Mouse (Mus musculus): ENCODE data around the gene Ptprt. TPM values are rescaled to one million over a fixed set of nuclear protein-coding genes. Genes with fewer than 3 reads are reported as not detected.

Ptprt gene
- polyA plus RNA-seq, 1 experiment from 2014 or later, result 4.0 TPM

GRCm38 (mm10) chr2:162614256-162614655 lies 46.7 kb downstream of the Ptprt start:
- Histone ChIP-seq H3K4me2 (ENCODE audit: low read length) (no peak overlapping the region), H3K4me1 (replicated peaks; ENCODE audit: insufficient read depth, low read length) (no peaks in the 10 kb centered on the region), H3K36me3 (ENCODE audit: insufficient read depth, low read length) (no peaks in the 10 kb centered on the region), H3K9ac (ENCODE audit: low read depth, low read length) (no peak overlapping the region), H3K27me3 (ENCODE audit: insufficient read depth, low read length) (no peaks in the 10 kb centered on the region), H3K4me3 (replicated peaks; ENCODE audit: low read depth, low read length) (no peak overlapping the region), H3K9me3 (replicated peaks; ENCODE audit: low read length) (no peaks in the 10 kb centered on the region), H3K27ac (no peak overlapping the region)
- no peak for TF ChIP-seq CTCF (IDR thresholded peaks at IDR 0.05; ENCODE audit: low read depth)
- ATAC-seq (replicated peaks; ENCODE audit: low FRiP score, low read depth) (no peak), DNase-seq (ENCODE audit: low spot score) (no peak)
- WGBS, result 83% methylated on average over 2 of the region's 2 CpGs

DNA sequence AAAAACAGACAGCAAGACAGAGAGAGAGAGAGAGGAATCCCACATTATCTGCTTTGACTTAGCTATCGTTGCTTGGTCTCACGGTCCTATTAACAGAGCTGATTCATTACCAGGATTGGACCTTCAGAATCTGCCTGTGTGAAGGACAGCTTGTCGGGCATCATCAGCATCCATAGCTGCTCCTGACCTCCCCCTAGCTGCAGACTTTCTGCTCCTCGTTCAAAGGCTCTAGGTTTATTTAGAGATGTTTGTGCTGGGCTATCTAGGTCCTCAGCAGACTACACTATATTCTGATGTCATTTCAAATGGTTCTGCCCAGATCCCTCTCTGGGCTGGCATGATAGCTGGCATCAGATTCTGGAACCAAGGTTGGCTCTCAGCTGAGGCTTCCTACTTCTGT lies 47.5 kb downstream of the Ptprt start:
- H3K27ac ChIP-seq, result no peak overlapping the region
- H3K4me1 ChIP-seq (replicated peaks; ENCODE audit: insufficient read depth, low read length), result no peaks in the 10 kb centered on the region
- WGBS, result 79% methylated on average over 4 of the region's 4 CpGs
- H3K27me3 ChIP-seq (ENCODE audit: insufficient read depth, low read length), result no peaks in the 10 kb centered on the region
- H3K4me2 ChIP-seq (ENCODE audit: low read length), result no peak overlapping the region
- TF ChIP-seq CTCF (IDR thresholded peaks at IDR 0.05; ENCODE audit: low read depth), result no peak
- no peak overlapping the region for H3K4me3 ChIP-seq (replicated peaks; ENCODE audit: low read depth, low read length)
- H3K9ac ChIP-seq (ENCODE audit: low read depth, low read length), result no peak overlapping the region
- H3K9me3 ChIP-seq (replicated peaks; ENCODE audit: low read length), result no peaks in the 10 kb centered on the region
- no peak for ATAC-seq (replicated peaks; ENCODE audit: low FRiP score, low read depth)
- no peak for DNase-seq (ENCODE audit: low spot score)
- H3K36me3 ChIP-seq (ENCODE audit: insufficient read depth, low read length), result no peaks in the 10 kb centered on the region

DNA sequence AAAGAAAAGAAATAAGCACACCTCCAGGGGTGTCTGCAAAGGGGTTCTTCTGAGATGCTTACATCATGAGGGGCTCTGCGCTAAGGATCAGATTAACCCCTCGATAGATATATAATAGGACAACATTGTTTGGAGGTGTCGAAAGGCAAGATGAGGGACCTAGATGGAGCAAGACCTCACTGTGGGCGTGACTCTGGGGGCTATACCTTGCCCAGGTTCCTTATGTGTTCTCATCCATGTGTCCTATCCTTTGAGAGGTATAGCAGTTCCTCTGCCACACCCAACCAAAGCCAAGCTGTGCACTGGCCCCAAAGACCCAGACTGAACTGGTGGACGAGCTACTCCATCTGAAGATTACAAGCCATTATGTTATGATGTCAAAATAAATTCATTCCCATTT lies 58.2 kb downstream of the Ptprt start:
- TF ChIP-seq CTCF (IDR thresholded peaks at IDR 0.05; ENCODE audit: low read depth), result no peak
- H3K4me1 ChIP-seq (replicated peaks; ENCODE audit: insufficient read depth, low read length), result no peaks in the 10 kb centered on the region
- no peak for ATAC-seq (replicated peaks; ENCODE audit: low FRiP score, low read depth)
- DNase-seq (ENCODE audit: low spot score), result no peak
- no peaks in the 10 kb centered on the region for H3K27me3 ChIP-seq (ENCODE audit: insufficient read depth, low read length)
- H3K27ac ChIP-seq, result no peak overlapping the region
- H3K9ac ChIP-seq (ENCODE audit: low read depth, low read length), result no peak overlapping the region
- no peaks in the 10 kb centered on the region for H3K9me3 ChIP-seq (replicated peaks; ENCODE audit: low read length)
- H3K4me2 ChIP-seq (ENCODE audit: low read length), result no peak overlapping the region
- H3K4me3 ChIP-seq (replicated peaks; ENCODE audit: low read depth, low read length), result no peak overlapping the region
- WGBS, result 92% methylated on average over 5 of the region's 5 CpGs
- H3K36me3 ChIP-seq (ENCODE audit: insufficient read depth, low read length), result no peaks in the 10 kb centered on the region

GRCm38 (mm10) chr2:162591388-162591787 lies 69.6 kb downstream of the Ptprt start:
- ATAC-seq (replicated peaks; ENCODE audit: low FRiP score, low read depth) (no peak), DNase-seq (ENCODE audit: low spot score) (no peak)
- Histone ChIP-seq H3K27me3 (ENCODE audit: insufficient read depth, low read length) (no peaks in the 10 kb centered on the region), H3K4me3 (replicated peaks; ENCODE audit: low read depth, low read length) (no peak overlapping the region), H3K9ac (ENCODE audit: low read depth, low read length) (no peak overlapping the region), H3K36me3 (ENCODE audit: insufficient read depth, low read length) (no peaks in the 10 kb centered on the region), H3K9me3 (replicated peaks; ENCODE audit: low read length) (no peaks in the 10 kb centered on the region), H3K27ac (no peak overlapping the region), H3K4me2 (ENCODE audit: low read length) (no peak overlapping the region), H3K4me1 (replicated peaks; ENCODE audit: insufficient read depth, low read length) (no peaks in the 10 kb centered on the region)
- WGBS, result 86% methylated on average over 3 of the region's 3 CpGs
- no peak for TF ChIP-seq CTCF (IDR thresholded peaks at IDR 0.05; ENCODE audit: low read depth)

DNA sequence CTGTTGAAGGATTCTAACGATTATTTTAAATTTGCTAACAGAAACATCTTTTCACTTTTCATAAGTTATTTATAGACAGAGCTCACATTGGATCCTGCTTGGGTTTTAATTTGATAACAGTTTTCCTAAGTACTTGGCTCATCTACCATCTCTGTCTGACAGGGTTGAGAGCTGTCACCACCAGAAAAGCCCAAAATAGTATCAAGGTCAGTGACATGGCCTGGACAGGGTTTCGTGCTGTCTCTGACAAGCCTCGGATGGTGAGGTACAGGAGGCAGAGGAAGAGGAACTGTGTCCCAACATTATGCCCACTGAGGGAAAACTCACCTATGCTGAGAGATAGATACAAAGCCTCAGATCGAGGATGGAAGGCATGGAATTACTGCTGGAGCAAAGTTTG lies 79.3 kb downstream of the Ptprt start:
- TF ChIP-seq CTCF (IDR thresholded peaks at IDR 0.05; ENCODE audit: low read depth), result no peak
- ATAC-seq (replicated peaks; ENCODE audit: low FRiP score, low read depth), result no peak
- no peak overlapping the region for H3K4me3 ChIP-seq (replicated peaks; ENCODE audit: low read depth, low read length)
- 67% methylated on average over 4 of the region's 4 CpGs for WGBS
- no peaks in the 10 kb centered on the region for H3K4me1 ChIP-seq (replicated peaks; ENCODE audit: insufficient read depth, low read length)
- no peak for DNase-seq (ENCODE audit: low spot score)
- H3K36me3 ChIP-seq (ENCODE audit: insufficient read depth, low read length), result no peaks in the 10 kb centered on the region
- no peak overlapping the region for H3K27ac ChIP-seq
- no peaks in the 10 kb centered on the region for H3K27me3 ChIP-seq (ENCODE audit: insufficient read depth, low read length)
- no peak overlapping the region for H3K9ac ChIP-seq (ENCODE audit: low read depth, low read length)
- no peaks in the 10 kb centered on the region for H3K9me3 ChIP-seq (replicated peaks; ENCODE audit: low read length)
- H3K4me2 ChIP-seq (ENCODE audit: low read length), result no peak overlapping the region

DNA sequence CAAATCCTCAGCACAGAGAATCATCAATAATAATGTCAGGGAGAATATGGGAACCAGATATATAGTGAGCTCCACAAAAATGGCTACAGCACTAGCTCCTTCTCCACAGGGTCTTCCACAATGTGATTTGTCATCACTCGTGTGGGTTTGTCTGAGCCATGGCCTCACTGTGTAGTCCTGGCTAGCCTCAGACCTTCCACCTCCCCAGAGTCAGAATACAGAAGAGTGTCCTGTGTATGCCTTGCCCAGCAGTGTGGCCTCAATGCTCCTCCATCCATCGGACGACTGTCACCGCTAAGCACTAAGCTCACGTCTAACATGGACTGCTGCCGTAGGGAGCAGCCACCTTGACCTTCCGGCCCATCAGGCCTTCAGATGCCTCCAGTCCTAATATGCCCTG lies 83.1 kb downstream of the Ptprt start:
- WGBS, result 95% methylated on average over 7 of the region's 7 CpGs
- DNase-seq (ENCODE audit: low spot score), result no peak
- TF ChIP-seq CTCF (IDR thresholded peaks at IDR 0.05; ENCODE audit: low read depth), result no peak
- Histone ChIP-seq H3K4me2 (ENCODE audit: low read length) (no peak overlapping the region), H3K27me3 (ENCODE audit: insufficient read depth, low read length) (no peaks in the 10 kb centered on the region), H3K9me3 (replicated peaks; ENCODE audit: low read length) (no peaks in the 10 kb centered on the region), H3K4me3 (replicated peaks; ENCODE audit: low read depth, low read length) (no peak overlapping the region), H3K36me3 (ENCODE audit: insufficient read depth, low read length) (no peaks in the 10 kb centered on the region), H3K27ac (no peak overlapping the region), H3K9ac (ENCODE audit: low read depth, low read length) (no peak overlapping the region), H3K4me1 (replicated peaks; ENCODE audit: insufficient read depth, low read length) (no peaks in the 10 kb centered on the region)
- ATAC-seq (replicated peaks; ENCODE audit: low FRiP score, low read depth), result no peak

DNA sequence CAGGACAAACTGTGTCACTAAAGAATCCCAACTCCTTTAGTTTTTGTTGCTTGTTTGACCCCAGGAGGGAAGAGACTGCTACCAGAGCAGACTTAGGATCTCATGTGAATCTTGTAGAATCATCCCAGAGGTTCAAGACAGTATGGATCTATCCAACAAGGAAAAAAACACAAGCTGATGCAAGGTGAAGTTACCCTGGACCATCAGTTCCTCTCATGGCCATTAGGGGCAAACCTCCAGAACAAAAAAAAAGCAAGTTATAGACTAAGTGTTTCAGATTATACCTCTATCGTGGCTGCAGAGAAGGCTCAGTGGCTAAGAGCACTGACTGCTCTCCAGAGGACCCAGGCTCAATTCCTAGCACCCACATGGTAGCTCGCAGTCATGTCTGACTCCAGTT lies 88.1 kb downstream of the Ptprt start:
- no peaks in the 10 kb centered on the region for H3K4me1 ChIP-seq (replicated peaks; ENCODE audit: insufficient read depth, low read length)
- H3K9me3 ChIP-seq (replicated peaks; ENCODE audit: low read length), result no peaks in the 10 kb centered on the region
- 72% methylated on average over 2 of the region's 2 CpGs for WGBS
- H3K4me2 ChIP-seq (ENCODE audit: low read length), result no peak overlapping the region
- no peak for DNase-seq (ENCODE audit: low spot score)
- H3K36me3 ChIP-seq (ENCODE audit: insufficient read depth, low read length), result no peaks in the 10 kb centered on the region
- H3K9ac ChIP-seq (ENCODE audit: low read depth, low read length), result no peak overlapping the region
- no peak overlapping the region for H3K27ac ChIP-seq
- H3K4me3 ChIP-seq (replicated peaks; ENCODE audit: low read depth, low read length), result no peak overlapping the region
- no peaks in the 10 kb centered on the region for H3K27me3 ChIP-seq (ENCODE audit: insufficient read depth, low read length)
- ATAC-seq (replicated peaks; ENCODE audit: low FRiP score, low read depth), result no peak
- TF ChIP-seq CTCF (IDR thresholded peaks at IDR 0.05; ENCODE audit: low read depth), result peak; percentile 32; the same call in 1 of the 2 replicates
